Mouse (Mus musculus) liver, embryonic 14.5 days (tissue): ENCODE data around the gene Cachd1. TPM values are rescaled to one million over a fixed set of nuclear protein-coding genes. Genes with fewer than 3 reads are reported as not detected.

Experiments
- ATAC-seq: fragments of 200-750 bp; cut with Nextera tagmentation; 2 replicates; pipeline ENCODE4 v1.8.0; 2017; ENCODE audit warnings: moderate number of reproducible peaks, mild to moderate bottlenecking, moderate library complexity; ENCODE audit not compliant: insufficient read depth
- DNase-seq, 3 experiments: peaks; one replicate each; pipeline ENCODE4 v3.0.0-alpha.2; 2012 to 2013; ENCODE audit warnings: low read depth in 3 of 3, low spot score in 3 of 3
- H3K27ac ChIP-seq: fragments of 300-500 bp; sonication (generic); 2 replicates; pipeline ENCODE4 v1.5.1; 2014; ENCODE audit warnings: moderate library complexity, mild to moderate bottlenecking, control low read depth, inconsistent platforms
- H3K27me3 ChIP-seq: fragments of 300-500 bp; sonication (generic); 2 replicates; pipeline ENCODE4 v1.6.1; 2014; ENCODE audit warnings: mild to moderate bottlenecking, low read length, moderate library complexity; ENCODE audit not compliant: control insufficient read depth, insufficient read depth
- H3K36me3 ChIP-seq: fragments of 300-500 bp; sonication (generic); replicated peaks from 2 replicates; pipeline ENCODE4 v1.6.1; 2014; ENCODE audit warnings: low read depth; ENCODE audit not compliant: control insufficient read depth, insufficient read depth
- H3K4me1 ChIP-seq, 2 experiments: fragments of 200-500 bp in 1 of 2; fragments of 300-500 bp in 1 of 2; sonication (generic) in 1 of 2; replicated peaks; 2 replicates each; pipeline ENCODE4 v1.6.1; 2012 to 2014; ENCODE audit warnings: antibody characterized with exemption in 1 of 2, inconsistent platforms in 1 of 2, low read length in 1 of 2; ENCODE audit not compliant: control insufficient read depth in 2 of 2, insufficient read depth in 2 of 2
- H3K4me2 ChIP-seq: fragments of 300-500 bp; sonication (generic); 2 replicates; pipeline ENCODE4 v1.6.1; 2014; ENCODE audit warnings: low read depth, mild to moderate bottlenecking, control low read depth, moderate library complexity
- H3K4me3 ChIP-seq, 2 experiments: fragments of 200-500 bp in 1 of 2; fragments of 300-500 bp in 1 of 2; sonication (generic) in 1 of 2; 2 replicates each; pipeline ENCODE4 v1.5.1; 2012 to 2014; ENCODE audit warnings: low read depth in 2 of 2, low read length in 2 of 2, mild to moderate bottlenecking in 2 of 2, control low read depth in 1 of 2, inconsistent platforms in 1 of 2, moderate library complexity in 1 of 2; ENCODE audit not compliant: insufficient read depth in 1 of 2
- H3K9ac ChIP-seq: fragments of 300-500 bp; sonication (generic); replicated peaks from 2 replicates; pipeline ENCODE4 v1.6.1; 2014; ENCODE audit warnings: mild to moderate bottlenecking, control low read depth, moderate library complexity
- H3K9me3 ChIP-seq: fragments of 300-500 bp; sonication (generic); 2 replicates; pipeline ENCODE4 v1.6.1; 2016; ENCODE audit warnings: low read length, mixed read lengths; ENCODE audit not compliant: control insufficient read depth
- CTCF ChIP-seq: IDR thresholded peaks from 2 replicates; pipeline ENCODE4 v1.5.1; 2016; ENCODE audit warnings: antibody characterized with exemption, low read depth, control low read depth
- EP300 ChIP-seq: IDR thresholded peaks from 2 replicates; pipeline ENCODE4 v1.6.1; 2016; ENCODE audit warnings: antibody characterized with exemption, low read depth
- WGBS: fragments of 180-500 bp; shearing (Covaris S2); extraction: QIAGEN DNeasy Blood & Tissue Kit; methylation state at CpG from one replicate; pipeline ENCODE4 v1.1.7; 2014; ENCODE audit not compliant: insufficient replicate concordance; 5-methylcytosine and 5-hydroxymethylcytosine counted together
- polyA plus RNA-seq, 2 experiments: library from polyadenylated mRNA; depleted of rRNA in 1 of 2; stranded (reverse) in 1 of 2; unstranded in 1 of 2; fragments of >200 nt; fragmentation: Nextera tagmentation in 1 of 2; extraction: Ambion mirVana in 1 of 2; gene quantifications; 2 replicates each; pipeline versions ENCODE4 v1.2.1 to v1.2.3; 2012 to 2014

The Cachd1 gene
- polyA plus RNA-seq (2012; rRNA removed) (6.2 and 10.2 TPM in 2 replicates), polyA plus RNA-seq (2014; fragmentation: Nextera tagmentation; extraction: Ambion mirVana) (3.7 and 4.5 TPM in 2 replicates)

GRCm38 (mm10) chr4:100776043-100776870 is at the start of gene Cachd1:
Cachd1 (plus strand) TSS chr4:100776675.
- peak within 1 kb of the TSS; percentile 32 to 52 for H3K4me3 ChIP-seq
- no peaks in the 10 kb centered on the region for H3K4me1 ChIP-seq
- WGBS: 1% methylated on average over 44 of the region's 50 CpGs
- H3K9ac ChIP-seq: 0 out of 2 replicates have a peak within 1 kb of the TSS, but pooled peaks have one; percentile 9
- H3K27me3 ChIP-seq: peaks cover 45% of the 10 kb centered on the region
- no peaks in the 10 kb centered on the region for H3K36me3 ChIP-seq
- ATAC-seq: no peak
- TF ChIP-seq CTCF (no peak), EP300 (no peak)
- peak within 1 kb of the TSS; percentile 53 for H3K4me2 ChIP-seq
- no peaks in the 10 kb centered on the region for H3K9me3 ChIP-seq
- no peak within 1 kb of the TSS for H3K27ac ChIP-seq
- no peak for DNase-seq

- Histone ChIP-seq H3K9ac (no peak overlapping the region), H3K27me3 (no peaks in the 10 kb centered on the region), H3K4me2 (no peak overlapping the region), H3K9me3 (no peaks in the 10 kb centered on the region), H3K4me1 (no peaks in the 10 kb centered on the region), H3K36me3 (no peaks in the 10 kb centered on the region), H3K4me3 (no peak overlapping the region), H3K27ac (no peak overlapping the region)
- TF ChIP-seq CTCF: peak; percentile 21; the same call in 1 of the 2 replicates
- no peak for TF ChIP-seq EP300
- WGBS: 55% methylated on average over 5 of the region's 5 CpGs
- ATAC-seq: no peak
- no peak for DNase-seq
Observed at GRCm38 (mm10) chr4:100728896-100729479, 47.5 kb upstream of the Cachd1 start.

GRCm38 (mm10) chr4:100735098-100735935 is 41.2 kb upstream of the Cachd1 start:
- no peaks in the 10 kb centered on the region for H3K4me1 ChIP-seq
- H3K27ac ChIP-seq: no peak overlapping the region
- TF ChIP-seq CTCF (no peak), EP300 (no peak)
- no peak overlapping the region for H3K4me2 ChIP-seq
- DNase-seq (no peak), ATAC-seq (no peak)
- 63% methylated on average over 9 of the region's 9 CpGs for WGBS
- no peaks in the 10 kb centered on the region for H3K9me3 ChIP-seq
- H3K4me3 ChIP-seq: no peak overlapping the region
- no peaks in the 10 kb centered on the region for H3K27me3 ChIP-seq
- H3K9ac ChIP-seq: no peak overlapping the region
- H3K36me3 ChIP-seq: no peaks in the 10 kb centered on the region

- no peak for TF ChIP-seq EP300
- no peak for TF ChIP-seq CTCF
- no peak overlapping the region for H3K4me3 ChIP-seq
- DNase-seq (no peak), ATAC-seq (no peak)
- H3K9me3 ChIP-seq: no peaks in the 10 kb centered on the region
- H3K27ac ChIP-seq: no peak overlapping the region
- H3K36me3 ChIP-seq: no peaks in the 10 kb centered on the region
- WGBS: 76% methylated on average over 9 of the region's 9 CpGs
- H3K27me3 ChIP-seq: no peaks in the 10 kb centered on the region
- no peak overlapping the region for H3K9ac ChIP-seq
- H3K4me1 ChIP-seq: no peaks in the 10 kb centered on the region
- no peak overlapping the region for H3K4me2 ChIP-seq
Observed at GRCm38 (mm10) chr4:100735936-100736349, 40.5 kb upstream of the Cachd1 start.
